9 mouse cellular contexts compared by ENCODE assay signal in genomic region chr1:131078761-131079330, GRCm38 (mm10). TPM values are rescaled to one million over a fixed set of nuclear protein-coding genes. Genes with fewer than 3 reads are reported as not detected.
A peak's percentile ranks its signal among the peaks of the same experiment; 100 is the strongest.
DNase-seq lines count a peak whose midpoint lies in the region; ATAC-seq lines count a peak whose summit lies in the region.
"Had no signal": no experiment of that assay in that cellular context is flagged by ENCODE, and none has a peak within 500 bp of the region (broad histone marks: within the 10 kb centered on the region; RNA-seq: fewer than 3 reads in every experiment).

No protein-coding gene starts in this region.

- no peaks in the 10 kb centered on the region for H3K36me3 ChIP-seq in neural tube, embryonic 12.5 days

- H3K27me3 ChIP-seq in neural tube, embryonic 12.5 days (replicated peaks) = no peaks in the 10 kb centered on the region

- WGBS in neural tube, embryonic 12.5 days = 37% methylated on average over 3 of the region's 3 CpGs

- H3K4me1 ChIP-seq in neural tube, embryonic 12.5 days = peaks cover 41% of the 10 kb centered on the region

- H3K4me2 ChIP-seq in neural tube, embryonic 12.5 days (replicated peaks) = no peak overlapping the region

- ATAC-seq in cerebellum, adult (ENCODE audit: insufficient number of reproducible peaks, low FRiP score, low TSS enrichment) = 0 out of 2 replicates have a peak, but pooled peaks have one; percentile 36
- ATAC-seq in neural tube, embryonic 12.5 days (ENCODE audit: low FRiP score, low read depth) = peak; percentile 84
- ATAC-seq in inflammation-experienced regulatory T-cells, adult 6 months = no peak

- H3K9me3 ChIP-seq in neural tube, embryonic 12.5 days = 0 out of 2 replicates have a peak, but pooled peaks cover 3% of the 10 kb centered on the region

- no peak overlapping the region for H3K27ac ChIP-seq in neural tube, embryonic 12.5 days
- H3K27ac ChIP-seq: liver, embryonic 14.5 days had no signal

- H3K9ac ChIP-seq in neural tube, embryonic 12.5 days = no peak overlapping the region
- H3K9ac ChIP-seq: liver, embryonic 14.5 days had no signal

- H3K4me3 ChIP-seq in neural tube, embryonic 12.5 days = no peak overlapping the region

- DNase-seq in cerebellum, adult 11 months = no peak
- DNase-seq in NIH3T3 (ENCODE audit: low read depth) = peak; percentile 73
- DNase-seq in frontal cortex, postnatal 14 days (ENCODE audit: low spot score in 2 of 2) = peak; percentile 52 to 58
- DNase-seq in layer of hippocampus, postnatal 25 days (ENCODE audit: extremely low spot score in 1 of 2, low spot score in 1 of 2) = peak; percentile 44 to 51
- DNase-seq in adrenal gland, postnatal 36 days = no peak

RNA-seq across cellular contexts. Expression of gene Mapkapk2, which starts 18.8 kb away (rescaled TPM):
- total RNA-seq in layer of hippocampus, postnatal 25 days (2021) = 10 to 100 TPM; 26.9 to 31.4 TPM
- polyA plus RNA-seq in neural tube, embryonic 12.5 days (2016; fragmentation: Nextera tagmentation; extraction: Ambion mirVana) = 44.2 and 46.8 TPM in 2 replicates
- 10 to 100 TPM in 1 of 3 experiments, 1 to 10 TPM in 2; 9.0 to 11.8 (median 9.8) TPM for polyA plus RNA-seq in inflammation-experienced regulatory T-cells, adult 6 months (2017; shearing (Covaris generic))
- total RNA-seq in adrenal gland, postnatal 36 days (2021) = 100 to 1,000 TPM; 205 to 213 TPM

RNA-seq across cellular contexts. Expression of gene Il10, which starts 59.2 kb away (rescaled TPM):
- not detected for total RNA-seq in layer of hippocampus, postnatal 25 days (2021)
- polyA plus RNA-seq in neural tube, embryonic 12.5 days (2016; fragmentation: Nextera tagmentation; extraction: Ambion mirVana) = not detected in 2 replicates
- 10 to 100 TPM in 1 of 3 experiments, 1 to 10 TPM in 2; 7.5 to 13.6 (median 8.0) TPM for polyA plus RNA-seq in inflammation-experienced regulatory T-cells, adult 6 months (2017; shearing (Covaris generic))
- total RNA-seq in adrenal gland, postnatal 36 days (2021) = not detected

RNA-seq across cellular contexts. Expression of gene Dyrk3, which starts 59.3 kb away (rescaled TPM):
- 10 to 100 TPM; 15.7 to 17.4 TPM for total RNA-seq in layer of hippocampus, postnatal 25 days (2021)
- polyA plus RNA-seq in neural tube, embryonic 12.5 days (2016; fragmentation: Nextera tagmentation; extraction: Ambion mirVana) = 12.4 and 14.8 TPM in 2 replicates
- polyA plus RNA-seq in inflammation-experienced regulatory T-cells, adult 6 months (2017; shearing (Covaris generic)) = under 1 TPM in 1 of 3 experiments, not detected in 2; 0.26 TPM
- 1 to 10 TPM; 4.3 to 7.3 TPM for total RNA-seq in adrenal gland, postnatal 36 days (2021)

Comparison
In these comparisons a context has a peak if more than half of its experiments do, and no peak if none do; other contexts are left out.
1. DNase-seq: peak in NIH3T3 (single experiment), frontal cortex, postnatal 14 days (2 of 2) and layer of hippocampus, postnatal 25 days (2 of 2); none in cerebellum, adult 11 months (single experiment) and adrenal gland, postnatal 36 days (0 of 2).
2. RNA of gene Mapkapk2, which starts 18.8 kb away (total RNA-seq): 205 to 213 TPM in adrenal gland, postnatal 36 days; 26.9 to 31.4 TPM in layer of hippocampus, postnatal 25 days; every median in the first group is over 4 times any median in the second.